Mouse (Mus musculus) urinary bladder, adult 18-20 months (tissue): Measurements from ENCODE around the gene Olfr68.
"Not testable (repeated sequence)": the region's sequence is repeated elsewhere in the genome, so short reads cannot be mapped to it uniquely, and the experiment has no call there.

Source experiments
- DNase-seq, 2 experiments: peaks; one replicate each; pipeline ENCODE4 v3.0.0; 2022; ENCODE audit warnings: low spot score in 2 of 2, mixed read lengths in 2 of 2

The Olfr68 gene

DNA sequence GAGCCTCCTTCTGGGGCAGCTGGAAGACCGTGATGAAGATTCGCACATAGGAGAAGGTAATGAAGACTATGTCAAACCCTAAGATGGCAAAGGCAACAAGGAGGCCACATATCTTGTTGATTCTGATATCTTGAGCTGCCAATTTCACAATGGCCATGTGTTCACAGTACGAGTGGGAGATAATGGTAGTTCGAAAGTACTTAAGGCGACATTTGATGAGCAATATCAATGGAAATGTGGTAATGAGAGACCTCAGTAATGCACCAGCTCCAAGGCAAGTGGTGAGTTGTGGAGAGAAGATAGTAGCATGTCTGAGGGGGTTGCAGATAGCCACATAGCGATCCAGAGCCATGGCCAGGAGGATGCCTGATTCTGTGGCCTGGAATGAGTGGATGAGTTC is 11.8 kb downstream of the Olfr68 start:
- not testable (repeated sequence) for DNase-seq

DNA sequence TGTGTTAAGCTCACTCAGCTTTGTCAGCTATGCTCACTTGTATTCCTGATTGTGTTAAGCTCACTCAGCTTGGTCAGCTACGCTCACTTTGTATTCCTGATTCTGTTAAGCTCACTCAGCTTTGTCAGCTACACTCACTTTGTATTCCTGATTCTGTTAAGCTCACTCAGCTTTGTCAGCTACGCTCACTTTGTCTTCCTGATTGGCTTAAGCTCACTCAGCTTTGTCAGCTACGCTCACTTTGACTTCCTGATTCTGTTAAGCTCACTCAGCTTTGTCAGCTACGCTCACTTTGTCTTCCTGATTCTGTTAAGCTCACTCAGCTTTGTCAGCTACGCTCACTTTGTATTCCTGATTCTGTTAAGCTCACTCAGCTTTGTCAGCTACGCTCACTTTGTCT is 17.3 kb downstream of the Olfr68 start:
- DNase-seq = not testable (repeated sequence)

DNA sequence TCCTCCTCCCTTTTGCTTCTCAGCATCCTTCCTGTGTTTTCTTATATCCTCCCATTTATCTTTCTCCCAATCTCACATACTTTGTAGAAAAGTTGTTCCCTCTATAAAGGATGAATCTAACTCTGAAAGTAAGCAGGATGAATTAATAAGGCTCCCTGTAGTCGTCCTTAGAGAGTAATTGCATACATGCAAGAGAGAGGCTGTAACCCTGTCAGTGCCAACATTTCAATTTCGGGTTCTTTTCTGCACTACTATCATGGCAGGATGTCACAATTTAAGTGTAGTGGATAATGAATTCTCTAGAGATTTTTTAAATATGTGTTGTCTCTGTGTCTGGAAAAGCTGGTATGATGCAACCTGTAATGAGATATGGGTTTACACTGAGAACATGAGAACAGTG is 22.3 kb downstream of the Olfr68 start, which contains the start of gene Olfr630:
TSS of gene Olfr630 (minus strand) at position 101 of the 400 bp plus-strand sequence.
- no peak for DNase-seq

DNA sequence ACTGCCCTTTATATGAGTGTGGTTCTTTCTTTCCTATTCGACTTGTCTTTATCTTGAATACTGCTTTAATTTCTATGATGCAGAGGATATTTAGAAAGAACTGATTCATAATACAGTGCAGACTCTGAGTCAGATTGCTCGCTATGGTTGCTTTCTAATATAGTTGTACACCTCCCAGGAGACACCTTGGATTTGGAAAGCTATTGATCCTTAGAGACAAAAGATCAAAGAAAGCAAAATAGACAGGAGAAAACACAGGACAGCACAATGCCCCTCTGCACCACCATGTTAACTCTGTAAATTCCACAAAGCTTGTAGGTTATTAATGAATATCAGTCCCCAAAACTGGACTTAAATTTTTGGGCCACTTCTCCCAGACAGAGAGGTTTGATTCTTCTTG is 34.7 kb downstream of the Olfr68 start, which contains the start of gene Olfr629:
TSS of gene Olfr629 (minus strand) at position 101 of the 400 bp plus-strand sequence.
- no peak for DNase-seq

DNA sequence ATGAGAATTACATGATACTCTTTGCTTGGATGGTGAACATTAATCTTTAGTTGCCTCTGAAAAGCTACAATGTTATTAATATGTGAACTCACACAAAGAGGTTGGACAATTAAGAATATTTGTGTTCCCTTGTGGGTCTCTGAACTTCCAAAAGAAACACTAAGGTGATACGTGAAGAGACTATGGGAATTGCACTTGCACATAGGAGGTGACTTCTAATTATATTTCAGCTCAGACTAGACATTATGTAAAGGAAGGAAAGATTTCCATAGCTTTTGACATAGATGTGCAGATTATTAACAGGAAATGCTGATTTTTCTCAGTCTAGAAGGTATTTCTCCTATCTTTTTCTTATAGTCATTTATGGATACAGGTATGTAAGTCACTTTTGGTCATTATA is 49.4 kb downstream of the Olfr68 start, which contains the start of gene Olfr628:
TSS of gene Olfr628 (plus strand) at position 301 of the 400 bp plus-strand sequence.
- no peak for DNase-seq
